Mouse (Mus musculus) ES-CJ7 (cell line): Measurements from ENCODE around the gene Nploc4.
"Not testable (repeated sequence)": the region's sequence is repeated elsewhere in the genome, so short reads cannot be mapped to it uniquely, and the experiment has no call there.

Experiments used
- DNase-seq: peaks from one replicate; pipeline ENCODE4 v3.0.0; 2011; ENCODE audit warnings: low read depth, low spot score

Gene Nploc4

GRCm38 (mm10) chr11:120442765-120443280 is 5.3 kb upstream of the Nploc4 start:
- peak; percentile 27 for DNase-seq

GRCm38 (mm10) chr11:120442344-120442743 is 4.8 kb upstream of the Nploc4 start, which contains the start of gene Tspan10:
TSS of gene Tspan10 (plus strand) at chr11:120442644.
- DNase-seq: no peak

- no peak for DNase-seq
Measured at GRCm38 (mm10) chr11:120437857-120438385, 413 bp upstream of the Nploc4 start.

GRCm38 (mm10) chr11:120426727-120427126 is 10.8 kb downstream of the Nploc4 start:
- DNase-seq: no peak

- DNase-seq: peak; percentile 90
Measured at GRCm38 (mm10) chr11:120423569-120424295, 13.8 kb downstream of the Nploc4 start.

- no peak for DNase-seq
Measured at GRCm38 (mm10) chr11:120422651-120423568, 14.6 kb downstream of the Nploc4 start.

GRCm38 (mm10) chr11:120418592-120418991 is 18.9 kb downstream of the Nploc4 start:
- no peak for DNase-seq

GRCm38 (mm10) chr11:120417852-120418251 is 19.7 kb downstream of the Nploc4 start:
- no peak for DNase-seq

GRCm38 (mm10) chr11:120413621-120414020 is 23.9 kb downstream of the Nploc4 start:
- DNase-seq: not testable (repeated sequence)

- no peak for DNase-seq
Measured at GRCm38 (mm10) chr11:120406445-120406844, 31.1 kb downstream of the Nploc4 start.

GRCm38 (mm10) chr11:120405867-120406266 is 31.6 kb downstream of the Nploc4 start:
- no peak for DNase-seq

- no peak for DNase-seq
Measured at GRCm38 (mm10) chr11:120404814-120405213, 32.7 kb downstream of the Nploc4 start.

GRCm38 (mm10) chr11:120399319-120399718 is 38.2 kb downstream of the Nploc4 start:
- DNase-seq: no peak

GRCm38 (mm10) chr11:120397602-120398001 is 39.9 kb downstream of the Nploc4 start:
- no peak for DNase-seq

- DNase-seq: no peak
Measured at GRCm38 (mm10) chr11:120395661-120396060, 41.8 kb downstream of the Nploc4 start.

- DNase-seq: no peak
Measured at GRCm38 (mm10) chr11:120388580-120388979, 48.9 kb downstream of the Nploc4 start.

GRCm38 (mm10) chr11:120387157-120387556 is 50.4 kb downstream of the Nploc4 start:
- DNase-seq: no peak

- DNase-seq: no peak
Measured at GRCm38 (mm10) chr11:120386632-120387031, 50.9 kb downstream of the Nploc4 start.

- DNase-seq: no peak
Measured at GRCm38 (mm10) chr11:120382509-120382908, 55.0 kb downstream of the Nploc4 start.

- no peak for DNase-seq
Measured at GRCm38 (mm10) chr11:120381157-120381556, 56.4 kb downstream of the Nploc4 start.

- DNase-seq: no peak
Measured at GRCm38 (mm10) chr11:120380271-120380670, 57.2 kb downstream of the Nploc4 start.
